Mouse (Mus musculus): ENCODE data around the gene Zfp866. TPM values are rescaled to one million over a fixed set of nuclear protein-coding genes. Genes with fewer than 3 reads are reported as not detected.

Gene Zfp866
- polyA plus RNA-seq, 1 experiment from 2014 or later: 40.3 TPM

GRCm38 (mm10) chr8:69713516-69713915 is 77.5 kb downstream of the Zfp866 start:
- Histone ChIP-seq H3K27ac (no peak overlapping the region), H3K27me3 (ENCODE audit: control insufficient read depth, insufficient read depth, low read length) (no peaks in the 10 kb centered on the region), H3K36me3 (replicated peaks; ENCODE audit: control insufficient read depth, insufficient read depth) (peaks cover 33% of the 10 kb centered on the region), H3K9ac (no peak overlapping the region), H3K4me2 (replicated peaks) (no peak overlapping the region), H3K4me3 (replicated peaks; ENCODE audit: low read length) (no peak overlapping the region), H3K4me1 (replicated peaks; ENCODE audit: control insufficient read depth, insufficient read depth, low read length) (peaks cover 14% of the 10 kb centered on the region), H3K9me3 (ENCODE audit: control insufficient read depth, low read length) (no peaks in the 10 kb centered on the region)
- DNase-seq (ENCODE audit: low spot score) (no peak), ATAC-seq (ENCODE audit: low FRiP score) (no peak)
- WGBS: 93% methylated on average over 8 of the region's 8 CpGs

Other genes starting within 250 kb of the Zfp866 start
- 37.7 and 39.2 TPM in 2 replicates for gene Zfp868, start 165.6 kb downstream of the Zfp866 start, polyA plus RNA-seq (2014; fragmentation: Nextera tagmentation; extraction: Ambion mirVana)
- gene Zfp964, start 136.7 kb downstream of the Zfp866 start, polyA plus RNA-seq (2014; fragmentation: Nextera tagmentation; extraction: Ambion mirVana): 1.6 and 2.2 TPM in 2 replicates
- 24.8 and 29.8 TPM in 2 replicates for gene Zfp869, start 80.5 kb downstream of the Zfp866 start, polyA plus RNA-seq (2014; fragmentation: Nextera tagmentation; extraction: Ambion mirVana)
- gene Zfp963, start 41.2 kb downstream of the Zfp866 start, polyA plus RNA-seq (2014; fragmentation: Nextera tagmentation; extraction: Ambion mirVana): 7.4 and 8.4 TPM in 2 replicates
- gene Gm20422, start 16.3 kb downstream of the Zfp866 start, polyA plus RNA-seq (2014; fragmentation: Nextera tagmentation; extraction: Ambion mirVana): 1.0 and 1.7 TPM in 2 replicates
- 47.8 and 48.3 TPM in 2 replicates for gene Atp13a1, start within 50 bp of the Zfp866 start, polyA plus RNA-seq (2014; fragmentation: Nextera tagmentation; extraction: Ambion mirVana)
- gene Gmip, start 17.5 kb upstream of the Zfp866 start, polyA plus RNA-seq (2014; fragmentation: Nextera tagmentation; extraction: Ambion mirVana): 22.1 and 27.7 TPM in 2 replicates
- 0.99 and 1.6 TPM in 2 replicates for gene Lpar2, start 31.3 kb upstream of the Zfp866 start, polyA plus RNA-seq (2014; fragmentation: Nextera tagmentation; extraction: Ambion mirVana)
- gene Pbx4, start 41.3 kb upstream of the Zfp866 start, polyA plus RNA-seq (2014; fragmentation: Nextera tagmentation; extraction: Ambion mirVana): 52.9 and 59.7 TPM in 2 replicates
- 4.1 and 4.2 TPM in 2 replicates for gene Cilp2, start 96.5 kb upstream of the Zfp866 start, polyA plus RNA-seq (2014; fragmentation: Nextera tagmentation; extraction: Ambion mirVana)
- gene Tssk6, start 111.0 kb upstream of the Zfp866 start, polyA plus RNA-seq (2014; fragmentation: Nextera tagmentation; extraction: Ambion mirVana): 4.6 and 4.7 TPM in 2 replicates
- 201 and 213 TPM in 2 replicates for gene Ndufa13, start 111.4 kb upstream of the Zfp866 start, polyA plus RNA-seq (2014; fragmentation: Nextera tagmentation; extraction: Ambion mirVana)
- 11.0 and 12.3 TPM in 2 replicates for gene Yjefn3, start 111.5 kb upstream of the Zfp866 start, polyA plus RNA-seq (2014; fragmentation: Nextera tagmentation; extraction: Ambion mirVana)
- gene Gatad2a, start 205.2 kb upstream of the Zfp866 start, polyA plus RNA-seq (2014; fragmentation: Nextera tagmentation; extraction: Ambion mirVana): 26.4 and 26.5 TPM in 2 replicates